ENCODE assay signal across 10 mouse cellular contexts in genomic region chr4:106859476-106859875, GRCm38 (mm10). TPM values are rescaled to one million over a fixed set of nuclear protein-coding genes. Genes with fewer than 3 reads are reported as not detected.
DNase-seq lines count a peak whose midpoint lies in the region; ATAC-seq and TF ChIP-seq lines count a peak whose summit lies in the region.
"Had no signal": no experiment of that assay in that cellular context is flagged by ENCODE, and none has a peak within 500 bp of the region (broad histone marks: within the 10 kb centered on the region; RNA-seq: fewer than 3 reads in every experiment).

No protein-coding gene starts in this region.

- TF ChIP-seq POLR2A in myocyte (IDR thresholded peaks at IDR 0.05; ENCODE audit: insufficient read length, low read depth), result no peak

- no peak overlapping the region for H3K4me2 ChIP-seq in heart, postnatal 0 days (ENCODE audit: low read depth, low read length)
- peak overlapping the region; percentile 49 for H3K4me2 ChIP-seq in myocyte (ENCODE audit: low read depth)

- H3K9me3 ChIP-seq in heart, postnatal 0 days (replicated peaks; ENCODE audit: control insufficient read depth, low read length), result no peaks in the 10 kb centered on the region

- peaks cover 11% of the 10 kb centered on the region for H3K4me1 ChIP-seq in heart, postnatal 0 days (ENCODE audit: control insufficient read depth, insufficient read depth)

- H3K27me3 ChIP-seq in heart, postnatal 0 days (ENCODE audit: control insufficient read depth, insufficient read depth, low read length), result no peaks in the 10 kb centered on the region
- no peaks in the 10 kb centered on the region for H3K27me3 ChIP-seq in myocyte (ENCODE audit: control insufficient read depth, insufficient read depth, insufficient read length)

- TF ChIP-seq EP300 in heart, postnatal 0 days (IDR thresholded peaks at IDR 0.05; ENCODE audit: low read depth), result no peak

- intact Hi-C loops in heart, postnatal 14 days (cut with DNase I), result no loop called here
- intact Hi-C loops in left cerebral cortex, postnatal 36 days (cut with DNase I), result no loop called here

- H3ac ChIP-seq in myocyte (ENCODE audit: control insufficient read depth, insufficient read length), result no peak overlapping the region

- H3K27ac ChIP-seq in heart, postnatal 0 days (ENCODE audit: low read depth), result no peak overlapping the region
- no peak overlapping the region for H3K27ac ChIP-seq in layer of hippocampus, adult 2 months

- ATAC-seq in heart, postnatal 0 days (ENCODE audit: insufficient read depth, low read depth), result peak; percentile 37; the same call in 1 of the 2 replicates

- H3K9ac ChIP-seq in heart, postnatal 0 days (replicated peaks; ENCODE audit: low read depth, low read length), result no peak overlapping the region

- TF ChIP-seq CTCF in heart, postnatal 0 days (IDR thresholded peaks at IDR 0.05; ENCODE audit: low read depth), result no peak
- TF ChIP-seq CTCF in layer of hippocampus, adult 2 months (conservative IDR thresholded peaks at IDR 0.05), result no peak

- H3K79me2 ChIP-seq in myocyte (ENCODE audit: control insufficient read depth, insufficient read depth), result no peaks in the 10 kb centered on the region

- no peak overlapping the region for H3K4me3 ChIP-seq in heart, postnatal 0 days (ENCODE audit: low read depth, low read length)
- no peak overlapping the region for H3K4me3 ChIP-seq in myocyte
- no peak overlapping the region for H3K4me3 ChIP-seq in layer of hippocampus, adult 2 months
- H3K4me3 ChIP-seq: megakaryocyte, embryonic 14.5 days had no signal

- no peak for DNase-seq in heart, postnatal 0 days (ENCODE audit: low spot score)
- no peak for DNase-seq in heart, postnatal 14 days
- peak; percentile 98 for DNase-seq in ZHBTc4 (ENCODE audit: low read depth, low spot score)
- peak; percentile 64 for DNase-seq in kidney, postnatal 10 days
- DNase-seq in right cerebral cortex, adult 2 months (ENCODE audit: low spot score in 2 of 2), result no peak
- no peak for DNase-seq in left cerebral cortex, postnatal 36 days (ENCODE audit: low spot score in 2 of 2)
- no peak for DNase-seq in layer of hippocampus, adult 2 months (ENCODE audit: low spot score in 2 of 2)
- DNase-seq: layer of hippocampus, postnatal 36 days had no signal

- H3K36me3 ChIP-seq in heart, postnatal 0 days (replicated peaks; ENCODE audit: control insufficient read depth, insufficient read depth, low read length), result no peaks in the 10 kb centered on the region
- H3K36me3 ChIP-seq in myocyte (ENCODE audit: control insufficient read depth, insufficient read depth), result no peaks in the 10 kb centered on the region

TF ChIP-seq in myocyte, 11 proteins besides CTCF, POLR2A, EP300 and RAD21:
- no peak for TF ChIP-seq MYOD1 (IDR thresholded peaks at IDR 0.05; ENCODE audit: control insufficient read depth in 1 of 3, insufficient read length in 2 of 3, low read depth in 2 of 3)
- peak; percentile 22 for TF ChIP-seq REST (IDR thresholded peaks at IDR 0.05; ENCODE audit: insufficient read depth, insufficient read length)
- no peak for TF ChIP-seq TCF3 (IDR thresholded peaks at IDR 0.05; ENCODE audit: insufficient read length, low read depth)
- TF ChIP-seq MYOG (IDR thresholded peaks at IDR 0.05; ENCODE audit: control insufficient read depth in 1 of 3, insufficient read depth in 1 of 3, insufficient read length in 2 of 3, low read depth in 2 of 3), result peak in 1 of 3 experiments; percentile 4
- no peak for TF ChIP-seq USF1 (IDR thresholded peaks at IDR 0.05; ENCODE audit: low read depth)
- TF ChIP-seq CEBPB (IDR thresholded peaks at IDR 0.05; ENCODE audit: insufficient read depth, poor library complexity, severe bottlenecking), result no peak

RNA-seq across cellular contexts. Expression of gene Ssbp3, which starts 51.0 kb away (rescaled TPM):
- 35.6 and 41.1 TPM in 2 replicates for total RNA-seq in heart, postnatal 0 days (2014; rRNA removed; ENCODE audit: low replicate concordance)
- polyA plus RNA-seq in heart, postnatal 0 days (2015; fragmentation: Nextera tagmentation; extraction: Ambion mirVana), result 25.9 and 29.0 TPM in 2 replicates
- 10 to 100 TPM; 42.5 to 46.9 TPM for total RNA-seq in heart, postnatal 14 days (2021)
- polyA plus RNA-seq in myocyte (2012; fragmentation: generic; extraction: Trizol), result 59.4 TPM
- total RNA-seq in left cerebral cortex, postnatal 36 days (2021), result 100 to 1,000 TPM; 160 to 182 TPM
- total RNA-seq in layer of hippocampus, adult 2 months (2021), result 100 to 1,000 TPM; 157 TPM

RNA-seq across cellular contexts. Expression of gene Acot11, which starts 54.7 kb away (rescaled TPM):
- 18.8 and 34.6 TPM in 2 replicates for total RNA-seq in heart, postnatal 0 days (2014; rRNA removed; ENCODE audit: low replicate concordance)
- polyA plus RNA-seq in heart, postnatal 0 days (2015; fragmentation: Nextera tagmentation; extraction: Ambion mirVana), result 5.8 and 6.2 TPM in 2 replicates
- total RNA-seq in heart, postnatal 14 days (2021), result 10 to 100 TPM; 27.8 to 30.3 TPM
- 1.9 TPM for polyA plus RNA-seq in myocyte (2012; fragmentation: generic; extraction: Trizol)
- 10 to 100 TPM; 43.0 to 51.2 TPM for total RNA-seq in left cerebral cortex, postnatal 36 days (2021)
- total RNA-seq in layer of hippocampus, adult 2 months (2021), result 10 to 100 TPM; 45.6 to 55.5 TPM

Comparison
In these comparisons a context has a peak if more than half of its experiments do, and no peak if none do; other contexts are left out.
1. DNase-seq: peak in ZHBTc4 (single experiment) and kidney, postnatal 10 days (single experiment); none in heart, postnatal 0 days (single experiment), heart, postnatal 14 days (0 of 2), right cerebral cortex, adult 2 months (0 of 2), left cerebral cortex, postnatal 36 days (0 of 2) and layer of hippocampus, adult 2 months (0 of 2).